Mouse (Mus musculus): Measurements from ENCODE around the gene Traf6. TPM values are rescaled to one million over a fixed set of nuclear protein-coding genes. Genes with fewer than 3 reads are reported as not detected.
A peak's percentile ranks its signal among the peaks of the same experiment; 100 is the strongest.

Traf6 gene
- total RNA-seq (2014; fragmentation: Nextera tagmentation): 18.3 and 26.1 TPM in 2 replicates
- 13.9 and 15.3 TPM in 2 replicates for total RNA-seq (2017)

GRCm38 (mm10) chr2:101678236-101679021 lies at the start of gene Traf6:
TSS of gene Traf6 (plus strand) at chr2:101678429.
- ATAC-seq (replicated peaks; ENCODE audit: low FRiP score, low TSS enrichment, poor library complexity, severe bottlenecking): peak; percentile 98

GRCm38 (mm10) chr2:101638979-101639839 lies 39.0 kb upstream of the Traf6 start:
- ATAC-seq (replicated peaks; ENCODE audit: low FRiP score, low TSS enrichment, poor library complexity, severe bottlenecking): no peak

- no peak for ATAC-seq (replicated peaks; ENCODE audit: low FRiP score, low TSS enrichment, poor library complexity, severe bottlenecking)
Observed at GRCm38 (mm10) chr2:101639840-101640350, 38.3 kb upstream of the Traf6 start.

DNA sequence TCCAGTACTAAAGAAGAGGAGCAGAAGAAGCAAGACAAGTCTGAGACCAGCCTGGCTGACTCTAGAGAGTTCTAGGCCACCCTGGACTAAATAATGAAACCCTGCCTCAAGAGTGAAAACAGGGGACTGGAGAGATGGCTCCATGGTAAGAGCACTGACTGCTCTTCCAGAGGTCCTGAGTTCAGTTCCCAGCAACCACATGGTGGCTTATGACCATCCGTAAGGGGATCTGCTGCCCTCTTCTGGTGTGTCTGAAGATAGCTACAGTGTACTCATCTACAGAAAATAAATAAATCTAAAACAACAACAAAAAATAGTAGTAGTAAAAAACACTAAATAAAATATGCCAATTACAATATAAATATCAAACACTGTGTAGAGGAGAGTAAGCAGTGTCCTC lies 32.4 kb upstream of the Traf6 start:
- ATAC-seq (replicated peaks; ENCODE audit: low FRiP score, low TSS enrichment, poor library complexity, severe bottlenecking): no peak

DNA sequence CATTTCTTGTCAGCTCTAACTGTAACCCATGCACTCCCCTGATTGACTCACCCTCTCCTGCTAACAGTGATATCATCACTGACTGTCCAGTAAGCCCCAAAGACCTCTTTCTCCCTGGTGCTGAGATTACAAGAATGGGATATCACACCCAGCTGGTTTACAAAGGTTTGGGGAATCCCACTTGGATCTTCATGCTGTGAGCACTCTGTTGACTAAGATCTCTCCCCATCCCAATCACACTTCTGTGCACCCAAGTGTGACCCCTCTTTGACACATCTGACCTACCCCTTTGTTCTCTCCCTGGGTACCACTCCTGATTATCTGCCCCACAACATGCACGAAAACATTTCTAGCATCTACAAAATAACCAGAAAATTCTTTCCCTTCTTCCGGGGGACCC lies 29.9 kb upstream of the Traf6 start:
- ATAC-seq (replicated peaks; ENCODE audit: low FRiP score, low TSS enrichment, poor library complexity, severe bottlenecking): no peak

- peak; percentile 56 for ATAC-seq (replicated peaks; ENCODE audit: low FRiP score, low TSS enrichment, poor library complexity, severe bottlenecking)
Observed at GRCm38 (mm10) chr2:101649114-101649671, 29.0 kb upstream of the Traf6 start, which contains the start of the genes Rag1 and B230118H07Rik. TSS of gene Rag1 (minus strand) at chr2:101649501. TSS of gene B230118H07Rik (minus strand) at chr2:101649532.

GRCm38 (mm10) chr2:101650446-101650845 lies 27.8 kb upstream of the Traf6 start:
- no peak for ATAC-seq (replicated peaks; ENCODE audit: low FRiP score, low TSS enrichment, poor library complexity, severe bottlenecking)

DNA sequence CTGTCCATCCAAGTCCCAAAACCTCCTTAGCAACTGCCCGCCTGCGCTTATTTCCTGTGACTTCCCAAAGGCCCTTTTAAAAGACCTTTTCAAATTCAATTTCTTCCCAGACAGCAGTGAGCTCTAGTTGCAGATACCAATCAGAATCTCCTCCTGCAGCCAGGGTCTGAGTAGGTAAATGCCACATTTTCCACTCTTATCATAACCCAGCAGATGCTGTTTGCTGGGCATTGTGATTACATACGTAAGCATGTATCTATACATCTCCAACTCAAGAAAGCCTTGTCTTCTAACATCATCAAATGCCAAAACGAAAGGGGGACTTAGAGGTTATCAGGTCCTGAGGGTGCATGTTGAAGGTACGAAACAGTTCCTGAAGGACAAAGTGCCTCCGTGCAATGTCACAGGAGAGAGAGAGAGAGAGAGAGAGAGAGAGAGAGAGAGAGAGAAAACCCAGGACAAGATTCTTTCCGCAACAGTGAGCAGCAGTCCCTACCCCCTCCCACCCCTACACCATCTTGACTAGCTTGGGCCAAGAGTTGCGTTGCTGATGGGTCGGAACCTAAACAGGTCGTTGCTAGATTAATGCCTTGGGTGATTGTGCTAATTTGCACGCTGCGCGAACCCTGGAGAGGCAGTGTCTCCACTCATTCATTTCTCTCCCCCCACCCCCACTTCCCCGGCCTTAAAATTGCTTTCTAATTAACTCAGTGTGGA lies 25.9 kb upstream of the Traf6 start:
- ATAC-seq (replicated peaks; ENCODE audit: low FRiP score, low TSS enrichment, poor library complexity, severe bottlenecking): peak; percentile 70

DNA sequence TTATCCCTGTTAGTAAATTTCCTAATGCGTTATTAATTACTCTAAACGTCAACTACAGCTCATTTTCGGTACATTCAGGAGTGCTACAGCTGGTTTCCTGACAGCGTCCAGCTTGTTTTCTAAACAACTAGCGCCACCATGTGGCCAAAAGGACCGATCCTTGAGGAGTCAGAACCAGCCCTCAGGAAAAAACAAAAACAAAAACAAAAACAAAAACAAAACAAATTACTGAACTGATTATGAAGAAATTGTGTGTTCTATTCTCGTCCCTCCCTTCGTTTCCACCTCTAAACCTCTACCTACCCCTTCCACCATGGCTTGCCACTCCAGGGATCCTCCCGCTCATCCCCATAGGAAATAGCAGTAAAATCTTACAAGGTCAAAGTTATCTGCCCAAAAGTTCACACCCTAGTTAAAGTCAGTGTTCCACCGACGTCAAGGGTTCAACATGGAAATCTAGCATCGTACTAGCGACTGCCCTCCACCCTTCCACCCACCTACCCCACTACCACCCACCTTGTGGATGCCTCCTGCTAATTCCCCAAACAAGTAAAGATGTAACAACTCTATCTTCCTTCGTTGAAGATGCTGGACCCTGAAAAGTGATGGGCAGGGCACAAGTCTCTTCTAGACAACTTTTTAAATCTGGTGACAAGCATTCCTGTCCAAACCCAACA lies 25.2 kb upstream of the Traf6 start:
- ATAC-seq (replicated peaks; ENCODE audit: low FRiP score, low TSS enrichment, poor library complexity, severe bottlenecking): peak; percentile 71

DNA sequence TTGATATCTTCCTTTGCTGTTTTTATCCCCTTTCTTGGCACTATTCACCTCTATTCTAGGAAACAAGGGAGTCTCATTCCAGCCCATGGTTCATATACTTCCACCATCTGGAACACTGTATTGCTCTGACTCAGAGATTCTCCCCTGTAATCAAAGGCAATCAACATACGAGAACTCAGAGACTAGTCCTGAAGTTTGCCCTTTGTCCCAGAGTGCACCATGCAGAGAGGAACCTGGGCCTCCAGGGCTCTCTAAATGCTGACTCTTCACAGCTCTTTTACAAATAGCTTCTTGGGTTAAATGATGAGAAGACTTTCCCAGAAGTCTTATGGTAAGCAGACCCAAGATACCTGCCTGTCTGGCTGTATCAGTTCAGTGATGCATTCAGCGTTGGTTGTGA lies 17.7 kb upstream of the Traf6 start:
- no peak for ATAC-seq (replicated peaks; ENCODE audit: low FRiP score, low TSS enrichment, poor library complexity, severe bottlenecking)

- ATAC-seq (replicated peaks; ENCODE audit: low FRiP score, low TSS enrichment, poor library complexity, severe bottlenecking): peak; percentile 99
Observed at GRCm38 (mm10) chr2:101665058-101665702, 13.0 kb upstream of the Traf6 start.

GRCm38 (mm10) chr2:101665703-101666092 lies 12.5 kb upstream of the Traf6 start:
- ATAC-seq (replicated peaks; ENCODE audit: low FRiP score, low TSS enrichment, poor library complexity, severe bottlenecking): no peak

- ATAC-seq (replicated peaks; ENCODE audit: low FRiP score, low TSS enrichment, poor library complexity, severe bottlenecking): no peak
Observed at GRCm38 (mm10) chr2:101668751-101669150, 9.5 kb upstream of the Traf6 start.

DNA sequence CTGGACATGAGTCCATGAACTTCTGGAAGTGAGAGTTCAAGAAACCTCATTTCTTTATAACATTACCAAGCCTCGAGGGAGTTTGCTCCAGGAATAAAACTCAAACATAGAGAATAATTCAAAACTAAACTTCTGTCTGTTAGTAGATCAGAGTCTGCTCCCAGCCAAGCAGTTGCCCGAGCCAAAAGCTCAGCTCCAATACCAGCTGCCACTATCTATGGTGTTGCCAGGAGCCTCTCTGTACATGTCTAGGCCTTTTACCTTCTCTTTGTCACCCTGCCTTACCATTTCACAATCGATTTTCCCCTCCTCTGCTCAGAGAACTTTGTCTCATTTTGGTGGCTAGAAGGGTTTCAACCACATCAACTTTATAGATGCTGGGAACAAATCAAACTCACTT lies 4.7 kb upstream of the Traf6 start:
- no peak for ATAC-seq (replicated peaks; ENCODE audit: low FRiP score, low TSS enrichment, poor library complexity, severe bottlenecking)

DNA sequence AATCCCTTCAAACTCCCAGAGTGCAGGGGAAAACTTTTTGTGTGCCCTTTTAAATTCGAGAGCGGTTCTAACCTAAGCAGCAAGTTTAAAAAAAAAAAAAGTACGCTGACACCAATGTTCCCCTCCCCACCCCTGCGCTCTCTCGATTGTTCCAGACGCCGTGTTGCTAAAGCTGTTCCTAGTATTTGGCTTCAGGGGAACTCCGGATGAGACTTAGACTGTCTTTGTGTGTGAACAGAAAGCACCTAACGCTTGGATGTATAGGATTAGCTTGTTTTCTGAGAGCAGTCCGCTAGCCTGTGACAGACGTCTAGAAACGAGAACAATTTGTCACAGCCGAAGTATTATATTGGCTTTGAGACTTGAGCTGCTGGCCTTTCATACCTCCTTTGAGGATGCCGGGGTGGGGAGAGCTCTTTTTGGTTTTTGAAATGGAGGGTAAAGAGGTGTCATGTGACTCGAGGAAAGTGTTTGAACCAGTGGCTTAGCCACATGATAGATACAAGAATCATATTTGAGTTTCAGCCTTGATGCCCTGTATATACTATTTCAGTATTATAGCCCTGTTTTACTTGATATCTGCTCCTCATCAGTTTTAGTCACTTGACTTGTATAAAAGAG lies 1.0 kb downstream of the Traf6 start:
- no peak for ATAC-seq (replicated peaks; ENCODE audit: low FRiP score, low TSS enrichment, poor library complexity, severe bottlenecking)

GRCm38 (mm10) chr2:101684421-101684820 lies 6.2 kb downstream of the Traf6 start:
- ATAC-seq (replicated peaks; ENCODE audit: low FRiP score, low TSS enrichment, poor library complexity, severe bottlenecking): no peak

GRCm38 (mm10) chr2:101688011-101688410 lies 9.8 kb downstream of the Traf6 start:
- no peak for ATAC-seq (replicated peaks; ENCODE audit: low FRiP score, low TSS enrichment, poor library complexity, severe bottlenecking)
